Comparison of ENCODE assay signal across 13 mouse cellular contexts in genomic region chr1:39217584-39217983, GRCm38 (mm10). TPM values are rescaled to one million over a fixed set of nuclear protein-coding genes. Genes with fewer than 3 reads are reported as not detected.
A peak's percentile ranks its signal among the peaks of the same experiment; 100 is the strongest.
DNase-seq lines count a peak whose midpoint lies in the region; ATAC-seq and TF ChIP-seq lines count a peak whose summit lies in the region.
"Had no signal": no experiment of that assay in that cellular context is flagged by ENCODE, and none has a peak within 500 bp of the region (broad histone marks: within the 10 kb centered on the region; RNA-seq: fewer than 3 reads in every experiment).

No protein-coding gene starts in this region.

- H3K4me2 ChIP-seq in forebrain, embryonic 11.5 days (ENCODE audit: low read depth, low read length, severe bottlenecking) = no peak overlapping the region
- no peak overlapping the region for H3K4me2 ChIP-seq in forebrain, embryonic 16.5 days (ENCODE audit: low read length)
- no peak overlapping the region for H3K4me2 ChIP-seq in limb, embryonic 11.5 days (ENCODE audit: low read depth, severe bottlenecking)
- H3K4me2 ChIP-seq: hindbrain, embryonic 15.5 days had no signal

- intact Hi-C loops in left cerebral cortex, postnatal 4 days (cut with DNase I) = no loop called here

- ATAC-seq in forebrain, embryonic 11.5 days (replicated peaks; ENCODE audit: low FRiP score) = no peak
- no peak for ATAC-seq in forebrain, embryonic 16.5 days
- ATAC-seq in limb, embryonic 11.5 days (ENCODE audit: insufficient number of reproducible peaks, low FRiP score, low TSS enrichment, low read depth) = no peak

- H3K27me3 ChIP-seq in forebrain, embryonic 11.5 days (ENCODE audit: control insufficient read depth, insufficient read depth, low read length) = no peaks in the 10 kb centered on the region
- no peaks in the 10 kb centered on the region for H3K27me3 ChIP-seq in forebrain, embryonic 16.5 days (replicated peaks; ENCODE audit: control insufficient read depth, insufficient read depth, low read length)
- H3K27me3 ChIP-seq in limb, embryonic 11.5 days (ENCODE audit: control insufficient read depth, insufficient read depth, low read length) = no peaks in the 10 kb centered on the region
- H3K27me3 ChIP-seq in limb, embryonic 10.5 days (ENCODE audit: low read depth, poor library complexity, severe bottlenecking) = no peaks in the 10 kb centered on the region
- H3K27me3 ChIP-seq: hindbrain, embryonic 15.5 days had no signal

- 87% methylated on average over 3 of the region's 3 CpGs for WGBS in forebrain, embryonic 11.5 days
- WGBS in forebrain, embryonic 16.5 days = 88% methylated on average over 3 of the region's 3 CpGs
- WGBS in limb, embryonic 11.5 days = 81% methylated on average over 3 of the region's 3 CpGs
- WGBS in limb, embryonic 10.5 days = 82% methylated on average over 3 of the region's 3 CpGs

- no peak overlapping the region for H3K9ac ChIP-seq in forebrain, embryonic 11.5 days (ENCODE audit: low read length)
- H3K9ac ChIP-seq in forebrain, embryonic 16.5 days (replicated peaks; ENCODE audit: low read depth, low read length) = no peak overlapping the region
- no peak overlapping the region for H3K9ac ChIP-seq in limb, embryonic 11.5 days (ENCODE audit: low read length)
- H3K9ac ChIP-seq: hindbrain, embryonic 15.5 days had no signal

- DNase-seq in forebrain, embryonic 11.5 days (ENCODE audit: low spot score) = peak; percentile 38
- peak; percentile 24 for DNase-seq in limb, embryonic 11.5 days (ENCODE audit: low spot score)
- DNase-seq in limb, embryonic 10.5 days (ENCODE audit: low spot score) = no peak
- peak; percentile 24 to 25 for DNase-seq in B cell, adult 2 months
- no peak for DNase-seq in urinary bladder, adult 18-20 months (ENCODE audit: low spot score in 2 of 2)
- no peak for DNase-seq in left cerebral cortex, postnatal 4 days
- DNase-seq: adrenal gland, postnatal 25 days; gastrocnemius, postnatal 25 days had no signal

- H3K36me3 ChIP-seq in forebrain, embryonic 11.5 days (ENCODE audit: control insufficient read depth, insufficient read depth, low read length) = no peaks in the 10 kb centered on the region
- H3K36me3 ChIP-seq in forebrain, embryonic 16.5 days (ENCODE audit: control insufficient read depth, insufficient read depth) = no peaks in the 10 kb centered on the region
- no peaks in the 10 kb centered on the region for H3K36me3 ChIP-seq in limb, embryonic 11.5 days (ENCODE audit: control insufficient read depth, insufficient read depth, low read length)
- H3K36me3 ChIP-seq in limb, embryonic 10.5 days = no peaks in the 10 kb centered on the region
- H3K36me3 ChIP-seq: hindbrain, embryonic 15.5 days had no signal

- peak; percentile 44; the same call in 1 of the 2 replicates for TF ChIP-seq CTCF in bone marrow macrophage, adult 2 months (IDR thresholded peaks at IDR 0.05; ENCODE audit: low read depth, low read length)

- no peaks in the 10 kb centered on the region for H3K4me1 ChIP-seq in forebrain, embryonic 11.5 days (replicated peaks; ENCODE audit: control insufficient read depth, insufficient read depth, low read length)
- no peaks in the 10 kb centered on the region for H3K4me1 ChIP-seq in forebrain, embryonic 16.5 days (replicated peaks; ENCODE audit: control insufficient read depth, insufficient read depth, low read length)
- no peaks in the 10 kb centered on the region for H3K4me1 ChIP-seq in limb, embryonic 11.5 days (ENCODE audit: control insufficient read depth, insufficient read depth, low read length)
- H3K4me1 ChIP-seq in limb, embryonic 10.5 days = no peaks in the 10 kb centered on the region
- peaks cover 2% of the 10 kb centered on the region for H3K4me1 ChIP-seq in bone marrow macrophage, adult 2 months (ENCODE audit: control insufficient read depth, insufficient read depth, low read length)
- H3K4me1 ChIP-seq: hindbrain, embryonic 15.5 days had no signal

- TF ChIP-seq POLR2A in bone marrow macrophage, adult 2 months (IDR thresholded peaks at IDR 0.05; ENCODE audit: borderline replicate concordance, low read depth, low read length) = no peak

- no peaks in the 10 kb centered on the region for H3K9me3 ChIP-seq in forebrain, embryonic 11.5 days (ENCODE audit: control insufficient read depth, low read length)
- no peaks in the 10 kb centered on the region for H3K9me3 ChIP-seq in forebrain, embryonic 16.5 days (ENCODE audit: control insufficient read depth, low read length)
- no peaks in the 10 kb centered on the region for H3K9me3 ChIP-seq in limb, embryonic 11.5 days (ENCODE audit: control insufficient read depth, low read length)
- no peaks in the 10 kb centered on the region for H3K9me3 ChIP-seq in limb, embryonic 10.5 days (replicated peaks)
- H3K9me3 ChIP-seq: hindbrain, embryonic 15.5 days had no signal

- H3K4me3 ChIP-seq in forebrain, embryonic 11.5 days (ENCODE audit: low read depth, low read length) = no peak overlapping the region
- no peak overlapping the region for H3K4me3 ChIP-seq in forebrain, embryonic 16.5 days (replicated peaks; ENCODE audit: low read length)
- no peak overlapping the region for H3K4me3 ChIP-seq in limb, embryonic 11.5 days (ENCODE audit: low read depth, low read length)
- no peak overlapping the region for H3K4me3 ChIP-seq in limb, embryonic 10.5 days
- H3K4me3 ChIP-seq in bone marrow macrophage, adult 2 months (ENCODE audit: insufficient read depth, low read length) = no peak overlapping the region
- H3K4me3 ChIP-seq: hindbrain, embryonic 15.5 days had no signal

- no peak overlapping the region for H3K27ac ChIP-seq in forebrain, embryonic 11.5 days (ENCODE audit: low read depth, low read length)
- H3K27ac ChIP-seq in forebrain, embryonic 16.5 days (ENCODE audit: low read length) = no peak overlapping the region
- no peak overlapping the region for H3K27ac ChIP-seq in limb, embryonic 11.5 days (replicated peaks; ENCODE audit: low read depth, low read length)
- H3K27ac ChIP-seq in limb, embryonic 10.5 days = no peak overlapping the region
- no peak overlapping the region for H3K27ac ChIP-seq in bone marrow macrophage, adult 2 months (ENCODE audit: insufficient read depth, low read depth, low read length)
- H3K27ac ChIP-seq: hindbrain, embryonic 15.5 days had no signal

RNA-seq across cellular contexts. Expression of gene Npas2, which starts 24.1 kb away (rescaled TPM):
- polyA plus RNA-seq in forebrain, embryonic 11.5 days (2014; fragmentation: Nextera tagmentation; extraction: Ambion mirVana) = 0.07 TPM in 1 of 2 replicates, not detected in the other
- polyA plus RNA-seq in forebrain, embryonic 16.5 days (2015; fragmentation: Nextera tagmentation; extraction: Ambion mirVana) = 1.3 and 1.6 TPM in 2 replicates
- polyA plus RNA-seq in limb, embryonic 11.5 days (2014; fragmentation: Nextera tagmentation; extraction: Ambion mirVana) = 0.03 TPM in 1 of 2 replicates, not detected in the other
- polyA plus RNA-seq in limb, embryonic 10.5 days (2016; fragmentation: Nextera tagmentation; extraction: Ambion mirVana) = 0.15 TPM in 1 of 2 replicates, not detected in the other
- 0.60 and 0.75 TPM in 2 replicates for polyA plus RNA-seq in bone marrow macrophage, adult 2 months (2012; ENCODE audit: insufficient read depth, insufficient read length, missing spikeins)
- 10 to 100 TPM; 36.5 to 38.2 TPM for total RNA-seq in left cerebral cortex, postnatal 4 days (2021)
- total RNA-seq: liver, adult 2 months; neutrophil, adult 5-6 weeks had no signal

Comparison
In these comparisons a context has a peak if more than half of its experiments do, and no peak if none do; other contexts are left out.
1. DNase-seq: peak in forebrain, embryonic 11.5 days (single experiment), limb, embryonic 11.5 days (single experiment) and B cell, adult 2 months (2 of 2); none in limb, embryonic 10.5 days (single experiment), urinary bladder, adult 18-20 months (0 of 2) and left cerebral cortex, postnatal 4 days (single experiment).